Mouse (Mus musculus): ENCODE measurements at regions not wholly inside any gene's neighbourhood (a gene's known extent, or its start where the extent isn't known, plus 50 kb on each side); places are given as distances from the start of the nearest gene placed in this dataset.
"Not testable (repeated sequence)": the region's sequence is repeated elsewhere in the genome, so short reads cannot be mapped to it uniquely, and the experiment has no call there.

GRCm38 (mm10) chr1:101902154-101902825 lies 2129.7 kb downstream of the Cntnap5b start:
- not testable (repeated sequence) for TF ChIP-seq CTCF (conservative IDR thresholded peaks at IDR 0.05; ENCODE audit: low read length); NANOG (IDR thresholded peaks at IDR 0.05; ENCODE audit: borderline replicate concordance, low read length)

All from E14TG2a.4 (cell line).